Mouse (Mus musculus): Measurements from ENCODE around the gene Ttll8. TPM values are rescaled to one million over a fixed set of nuclear protein-coding genes. Genes with fewer than 3 reads are reported as not detected.

The Ttll8 gene
- polyA plus RNA-seq, 1 experiment from 2014 or later = not detected

- Histone ChIP-seq H3K4me1 (ENCODE audit: control insufficient read depth, insufficient read depth, low read length) (peaks cover 9% of the 10 kb centered on the region; the same call in 1 of the 2 replicates), H3K4me3 (ENCODE audit: low read depth, low read length) (no peak overlapping the region), H3K9me3 (replicated peaks; ENCODE audit: control insufficient read depth, low read length) (no peaks in the 10 kb centered on the region), H3K27me3 (ENCODE audit: control insufficient read depth, insufficient read depth, low read length) (no peaks in the 10 kb centered on the region), H3K4me2 (ENCODE audit: low read depth, low read length) (no peak overlapping the region), H3K36me3 (replicated peaks; ENCODE audit: control insufficient read depth, insufficient read depth, low read depth, low read length) (no peaks in the 10 kb centered on the region), H3K27ac (replicated peaks; ENCODE audit: low read depth, low read length) (no peak overlapping the region), H3K9ac (replicated peaks; ENCODE audit: low read length) (no peak overlapping the region)
- DNase-seq (ENCODE audit: low spot score) = no peak
- ATAC-seq (replicated peaks; ENCODE audit: insufficient number of reproducible peaks, low FRiP score, low TSS enrichment, low read depth) = no peak
- 91% methylated on average over 3 of the region's 3 CpGs for WGBS
Observed at GRCm38 (mm10) chr15:88841580-88842299, 112.5 kb downstream of the Ttll8 start.

DNA sequence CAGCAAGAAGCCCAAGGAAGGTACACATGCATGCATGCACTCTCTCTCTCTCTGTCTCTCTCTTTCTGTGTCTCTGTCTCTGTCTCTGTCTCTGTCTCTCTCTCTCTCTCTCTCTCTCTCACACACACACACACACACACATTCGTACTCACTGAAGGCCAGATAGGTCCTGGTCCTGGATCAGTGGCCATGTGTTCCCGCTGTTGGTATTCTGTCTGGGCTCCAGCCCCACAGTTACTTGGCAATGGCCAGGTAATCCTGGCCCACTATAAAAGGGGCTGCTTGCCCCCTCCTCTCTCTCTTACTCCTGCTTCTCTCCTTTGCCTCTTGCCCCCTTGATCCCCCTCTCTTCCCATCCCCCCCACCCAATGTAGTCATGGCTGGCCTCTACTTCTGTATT, 113.1 kb downstream of the Ttll8 start:
- H3K4me2 ChIP-seq (ENCODE audit: low read depth, low read length) = no peak overlapping the region
- DNase-seq (ENCODE audit: low spot score) = no peak
- ATAC-seq (replicated peaks; ENCODE audit: insufficient number of reproducible peaks, low FRiP score, low TSS enrichment, low read depth) = no peak
- H3K9me3 ChIP-seq (replicated peaks; ENCODE audit: control insufficient read depth, low read length) = no peaks in the 10 kb centered on the region
- H3K27ac ChIP-seq (replicated peaks; ENCODE audit: low read depth, low read length) = no peak overlapping the region
- H3K27me3 ChIP-seq (ENCODE audit: control insufficient read depth, insufficient read depth, low read length) = no peaks in the 10 kb centered on the region
- no peaks in the 10 kb centered on the region for H3K36me3 ChIP-seq (replicated peaks; ENCODE audit: control insufficient read depth, insufficient read depth, low read depth, low read length)
- 86% methylated on average over 2 of the region's 2 CpGs for WGBS
- no peak overlapping the region for H3K4me3 ChIP-seq (ENCODE audit: low read depth, low read length)
- no peak overlapping the region for H3K9ac ChIP-seq (replicated peaks; ENCODE audit: low read length)
- peaks cover 9% of the 10 kb centered on the region; the same call in 1 of the 2 replicates for H3K4me1 ChIP-seq (ENCODE audit: control insufficient read depth, insufficient read depth, low read length)

Other genes with a start within 250 kb of the Ttll8 start
- 24.0 and 24.3 TPM in 2 replicates for gene Brd1, start 220.2 kb downstream of the Ttll8 start, polyA plus RNA-seq (2014; fragmentation: Nextera tagmentation; extraction: Ambion mirVana)
- gene Zbed4, start 202.8 kb downstream of the Ttll8 start, polyA plus RNA-seq (2014; fragmentation: Nextera tagmentation; extraction: Ambion mirVana) = 35.8 and 36.7 TPM in 2 replicates
- gene Alg12, start 135.1 kb downstream of the Ttll8 start, polyA plus RNA-seq (2014; fragmentation: Nextera tagmentation; extraction: Ambion mirVana) = 11.0 and 11.3 TPM in 2 replicates
- 76.6 and 77.6 TPM in 2 replicates for gene Creld2, start 134.8 kb downstream of the Ttll8 start, polyA plus RNA-seq (2014; fragmentation: Nextera tagmentation; extraction: Ambion mirVana)
- gene Pim3, start 92.2 kb downstream of the Ttll8 start, polyA plus RNA-seq (2014; fragmentation: Nextera tagmentation; extraction: Ambion mirVana) = 34.5 and 37.4 TPM in 2 replicates
- 0.82 and 1.1 TPM in 2 replicates for gene Mlc1, start 24.6 kb upstream of the Ttll8 start, polyA plus RNA-seq (2014; fragmentation: Nextera tagmentation; extraction: Ambion mirVana)
- 0.39 TPM in 1 of 2 replicates, not detected in the other for gene Mov10l1, start 28.5 kb upstream of the Ttll8 start, polyA plus RNA-seq (2014; fragmentation: Nextera tagmentation; extraction: Ambion mirVana)
- 0.24 and 0.28 TPM in 2 replicates for gene Panx2, start 105.3 kb upstream of the Ttll8 start, polyA plus RNA-seq (2014; fragmentation: Nextera tagmentation; extraction: Ambion mirVana)
- 38.0 and 43.6 TPM in 2 replicates for gene Trabd, start 120.7 kb upstream of the Ttll8 start, polyA plus RNA-seq (2014; fragmentation: Nextera tagmentation; extraction: Ambion mirVana)
- gene Selenoo, start 134.7 kb upstream of the Ttll8 start, polyA plus RNA-seq (2014; fragmentation: Nextera tagmentation; extraction: Ambion mirVana) = 17.2 and 17.7 TPM in 2 replicates
- gene Tubgcp6, start 168.7 kb upstream of the Ttll8 start, polyA plus RNA-seq (2014; fragmentation: Nextera tagmentation; extraction: Ambion mirVana) = 15.6 and 17.0 TPM in 2 replicates
- gene Hdac10, start 174.3 kb upstream of the Ttll8 start, polyA plus RNA-seq (2014; fragmentation: Nextera tagmentation; extraction: Ambion mirVana) = 10.3 and 11.3 TPM in 2 replicates
- gene Mapk12, start 186.3 kb upstream of the Ttll8 start, polyA plus RNA-seq (2014; fragmentation: Nextera tagmentation; extraction: Ambion mirVana) = 10.1 and 11.9 TPM in 2 replicates
- 12.7 and 13.5 TPM in 2 replicates for gene Mapk11, start 195.2 kb upstream of the Ttll8 start, polyA plus RNA-seq (2014; fragmentation: Nextera tagmentation; extraction: Ambion mirVana)
- 113 and 122 TPM in 2 replicates for gene Plxnb2, start 226.4 kb upstream of the Ttll8 start, polyA plus RNA-seq (2014; fragmentation: Nextera tagmentation; extraction: Ambion mirVana)
- gene Dennd6b, start 242.1 kb upstream of the Ttll8 start, polyA plus RNA-seq (2014; fragmentation: Nextera tagmentation; extraction: Ambion mirVana) = 14.9 and 18.6 TPM in 2 replicates

All from embryonic facial prominence, embryonic 11.5 days (tissue).